Mouse (Mus musculus) liver, embryonic 11.5 days (tissue): ENCODE measurements at regions not wholly inside any gene's neighbourhood (a gene's known extent, or its start where the extent isn't known, plus 50 kb on each side); places are given as distances from the start of the nearest gene placed in this dataset.

Experiments used
- ATAC-seq: fragments of 200-750 bp; cut with Nextera tagmentation; replicated peaks from 2 replicates; pipeline ENCODE4 v1.8.0; 2017; ENCODE audit warnings: moderate number of reproducible peaks, mild to moderate bottlenecking, moderate TSS enrichment, moderate library complexity; ENCODE audit not compliant: low FRiP score
- DNase-seq: peaks from one replicate; pipeline ENCODE4 v3.0.0-alpha.2; 2017; ENCODE audit warnings: low spot score
- H3K27ac ChIP-seq: fragments of 300-500 bp; sonication (generic); 2 replicates; pipeline ENCODE4 v1.5.1; 2014; ENCODE audit warnings: mild to moderate bottlenecking, low read depth, low read length, control low read depth
- H3K27me3 ChIP-seq: fragments of 300-500 bp; sonication (generic); replicated peaks from 2 replicates; pipeline ENCODE4 v1.6.1; 2014; ENCODE audit warnings: low read length, mixed read lengths; ENCODE audit not compliant: control insufficient read depth, insufficient read depth
- H3K36me3 ChIP-seq: fragments of 300-500 bp; sonication (generic); 2 replicates; pipeline ENCODE4 v1.6.1; 2014; ENCODE audit warnings: mild to moderate bottlenecking, low read length, moderate library complexity, mixed read lengths; ENCODE audit not compliant: control insufficient read depth, insufficient read depth
- H3K4me1 ChIP-seq: fragments of 300-500 bp; sonication (generic); replicated peaks from 2 replicates; pipeline ENCODE4 v1.6.1; 2014; ENCODE audit warnings: low read length, mixed read lengths; ENCODE audit not compliant: control insufficient read depth, insufficient read depth
- H3K4me2 ChIP-seq: fragments of 300-500 bp; sonication (generic); 2 replicates; pipeline ENCODE4 v1.6.1; 2014; ENCODE audit warnings: mild to moderate bottlenecking, control low read depth, moderate library complexity
- H3K4me3 ChIP-seq: fragments of 300-500 bp; sonication (generic); 2 replicates; pipeline ENCODE4 v1.5.1; 2014; ENCODE audit warnings: low read depth, low read length, control low read depth
- H3K9ac ChIP-seq: fragments of 300-500 bp; sonication (generic); 2 replicates; pipeline ENCODE4 v1.6.1; 2014; ENCODE audit warnings: low read depth, low read length, control low read depth
- H3K9me3 ChIP-seq: fragments of 300-500 bp; sonication (generic); 2 replicates; pipeline ENCODE4 v1.6.1; 2016; ENCODE audit warnings: low read length, inconsistent platforms, mixed read lengths; ENCODE audit not compliant: control insufficient read depth
- whole genome bisulfite sequencing: fragments of 180-500 bp; shearing (Covaris S2); extraction: QIAGEN DNeasy Blood & Tissue Kit; methylation state at CpG from one replicate; pipeline ENCODE4 v1.1.7; 2014; 5-methylcytosine and 5-hydroxymethylcytosine counted together

DNA sequence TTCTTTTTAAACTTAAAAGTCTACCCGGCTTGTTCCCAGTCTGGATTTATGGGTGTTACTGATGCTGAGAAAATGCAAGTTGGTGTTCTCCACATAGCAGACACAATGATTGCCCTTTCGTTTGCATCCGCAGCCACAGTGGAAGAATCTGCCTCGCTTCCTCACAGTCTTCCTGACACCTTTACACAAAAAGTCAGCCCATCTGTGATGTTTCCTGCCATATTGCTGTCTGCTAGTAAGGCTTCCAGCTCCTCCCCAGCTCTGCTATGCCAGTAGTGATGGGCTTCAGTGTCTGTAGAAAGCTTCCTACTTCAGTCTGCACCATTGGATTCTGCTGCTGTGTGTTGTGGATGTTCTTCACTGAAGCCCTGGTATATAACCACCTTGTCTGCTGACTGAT, 441.8 kb upstream of the Cwc22 start:
- H3K27ac ChIP-seq = no peak overlapping the region
- no peak for DNase-seq
- H3K9ac ChIP-seq = no peak overlapping the region
- H3K27me3 ChIP-seq = no peaks in the 10 kb centered on the region
- H3K4me1 ChIP-seq = no peaks in the 10 kb centered on the region
- 67% methylated on average over 4 of the region's 4 CpGs for WGBS
- no peaks in the 10 kb centered on the region for H3K9me3 ChIP-seq
- ATAC-seq = no peak
- no peak overlapping the region for H3K4me2 ChIP-seq
- H3K4me3 ChIP-seq = no peak overlapping the region
- H3K36me3 ChIP-seq = no peaks in the 10 kb centered on the region

DNA sequence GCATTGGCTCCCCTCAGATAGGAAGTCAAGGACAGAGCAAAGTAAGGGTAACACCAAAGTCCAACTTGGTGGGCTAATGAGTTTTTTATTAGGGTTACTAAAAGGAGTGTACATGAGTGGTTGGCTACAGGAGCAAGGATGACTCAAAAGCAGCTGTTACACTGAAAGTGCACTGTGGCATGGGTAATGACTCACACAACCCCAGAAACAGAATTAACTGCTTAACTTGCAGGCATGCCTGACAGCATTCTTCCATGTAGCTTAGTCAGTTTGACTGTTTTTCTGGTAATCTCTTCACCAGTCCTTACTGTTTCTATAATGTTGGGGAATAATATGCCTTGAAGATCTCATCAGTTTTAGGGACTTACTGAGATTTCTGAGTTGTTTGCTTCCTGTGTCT, 435.1 kb upstream of the Cwc22 start:
- H3K4me3 ChIP-seq = no peak overlapping the region
- DNase-seq = no peak

DNA sequence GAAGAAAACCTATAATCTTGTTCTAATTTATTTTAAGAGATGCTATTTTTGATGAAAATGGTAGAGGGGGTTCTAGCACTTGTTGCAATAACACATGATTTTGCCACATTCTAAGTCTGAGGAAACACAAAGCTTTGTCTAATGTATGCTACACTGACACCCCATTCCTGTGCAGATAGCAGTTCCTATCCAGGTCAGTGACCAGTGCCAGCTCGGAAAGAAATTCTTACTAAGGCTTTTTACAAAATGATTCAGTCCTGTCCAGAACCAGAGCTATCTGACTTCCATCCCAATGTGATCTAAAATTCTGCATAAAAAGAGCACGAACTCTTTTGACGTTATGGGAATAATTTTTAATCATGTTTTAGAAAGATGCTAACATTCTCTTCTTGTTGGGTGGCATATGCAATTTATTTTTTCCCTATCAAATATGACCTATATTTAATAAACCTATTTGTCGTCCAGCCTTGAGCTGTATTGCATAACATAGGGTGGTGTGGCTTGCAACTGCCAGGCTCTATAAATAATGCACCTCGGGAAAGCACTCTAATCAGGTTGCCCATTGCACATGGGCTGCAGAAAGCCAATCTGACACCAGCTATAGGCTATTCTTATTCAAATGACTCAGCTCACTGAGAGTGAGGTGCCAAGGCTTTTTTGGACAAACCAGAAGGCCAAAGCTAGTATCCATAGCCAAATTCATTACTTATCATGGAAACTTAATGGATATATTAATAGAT, 385.7 kb upstream of the Cwc22 start:
- Histone ChIP-seq H3K9me3 (no peaks in the 10 kb centered on the region), H3K27me3 (no peaks in the 10 kb centered on the region), H3K36me3 (no peaks in the 10 kb centered on the region), H3K4me3 (no peak overlapping the region), H3K4me1 (no peaks in the 10 kb centered on the region), H3K9ac (no peak overlapping the region), H3K27ac (no peak overlapping the region), H3K4me2 (no peak overlapping the region)
- 77% methylated on average over 5 of the region's 5 CpGs for WGBS
- DNase-seq (no peak), ATAC-seq (no peak)

More for the DNA sequence above, 435.1 kb upstream of the Cwc22 start:
- H3K9ac ChIP-seq = no peak overlapping the region
- ATAC-seq = no peak
- H3K27me3 ChIP-seq = no peaks in the 10 kb centered on the region
- no peak overlapping the region for H3K4me2 ChIP-seq
- no peaks in the 10 kb centered on the region for H3K9me3 ChIP-seq
- no peaks in the 10 kb centered on the region for H3K36me3 ChIP-seq
- no peak overlapping the region for H3K27ac ChIP-seq
- no peaks in the 10 kb centered on the region for H3K4me1 ChIP-seq

DNA sequence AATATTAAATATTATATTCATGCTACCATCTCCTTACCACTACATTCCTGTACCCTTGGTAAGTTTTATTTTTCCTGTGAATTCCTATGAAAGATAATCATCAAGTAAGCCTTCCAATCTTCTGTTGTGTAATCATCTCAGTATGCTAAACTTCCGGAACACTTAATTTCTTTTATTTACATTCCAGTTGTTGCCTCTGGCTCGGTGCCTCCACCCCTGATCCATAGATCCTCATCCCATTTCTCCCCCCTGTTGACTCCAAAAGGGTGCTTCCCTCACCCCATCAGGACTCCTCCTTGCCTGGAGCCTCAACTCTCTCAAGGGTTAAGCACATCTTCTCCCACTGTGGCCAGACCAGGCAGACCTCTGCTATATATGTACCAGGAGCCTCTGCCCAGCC, 379.9 kb upstream of the Cwc22 start:
- DNase-seq (no peak), ATAC-seq (no peak)
- H3K27ac ChIP-seq = no peak overlapping the region
- no peaks in the 10 kb centered on the region for H3K4me1 ChIP-seq
- WGBS = 78% methylated on average over 2 of the region's 2 CpGs
- no peak overlapping the region for H3K4me2 ChIP-seq
- H3K9ac ChIP-seq = no peak overlapping the region
- no peaks in the 10 kb centered on the region for H3K9me3 ChIP-seq
- no peak overlapping the region for H3K4me3 ChIP-seq
- H3K36me3 ChIP-seq = no peaks in the 10 kb centered on the region
- no peaks in the 10 kb centered on the region for H3K27me3 ChIP-seq

DNA sequence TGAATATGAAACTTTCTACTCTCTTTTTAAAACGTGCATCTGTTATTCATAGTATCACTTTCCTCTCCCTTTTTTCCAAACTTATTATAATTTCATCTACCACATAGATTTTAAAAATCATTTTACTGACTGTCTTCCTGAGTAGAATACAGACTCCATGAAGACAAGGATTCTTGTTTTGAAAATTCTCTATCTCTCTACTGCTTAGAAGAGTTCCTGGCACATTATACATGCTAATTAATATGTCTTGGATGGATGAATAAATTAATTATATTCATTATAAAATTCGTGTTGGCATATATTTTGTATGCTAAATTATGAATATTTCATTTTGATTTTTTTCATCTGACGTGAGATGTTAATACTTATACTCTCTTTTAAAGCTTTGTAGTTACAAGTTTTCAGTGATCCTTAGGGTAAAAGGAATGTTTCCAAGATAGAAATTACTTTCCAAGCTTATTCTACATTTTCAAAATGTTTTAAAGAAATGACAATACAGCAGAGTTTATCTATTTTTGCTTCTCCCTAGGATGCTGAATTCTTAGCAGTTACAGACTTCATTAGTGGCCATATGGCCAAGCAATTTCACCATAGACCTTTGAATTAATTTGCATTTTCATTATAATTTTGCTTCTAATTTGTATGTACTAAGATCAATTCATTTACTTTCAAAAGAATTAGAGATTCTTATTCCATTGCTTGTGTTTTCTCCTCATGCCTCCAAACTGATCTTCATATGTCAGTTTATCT, 376.2 kb upstream of the Cwc22 start:
- Histone ChIP-seq H3K4me3 (no peak overlapping the region), H3K9me3 (no peaks in the 10 kb centered on the region), H3K36me3 (no peaks in the 10 kb centered on the region), H3K9ac (no peak overlapping the region), H3K4me2 (no peak overlapping the region), H3K27ac (no peak overlapping the region), H3K27me3 (no peaks in the 10 kb centered on the region), H3K4me1 (no peaks in the 10 kb centered on the region)
- no peak for DNase-seq
- 61% methylated on average over 3 of the region's 3 CpGs for WGBS
- ATAC-seq = no peak

DNA sequence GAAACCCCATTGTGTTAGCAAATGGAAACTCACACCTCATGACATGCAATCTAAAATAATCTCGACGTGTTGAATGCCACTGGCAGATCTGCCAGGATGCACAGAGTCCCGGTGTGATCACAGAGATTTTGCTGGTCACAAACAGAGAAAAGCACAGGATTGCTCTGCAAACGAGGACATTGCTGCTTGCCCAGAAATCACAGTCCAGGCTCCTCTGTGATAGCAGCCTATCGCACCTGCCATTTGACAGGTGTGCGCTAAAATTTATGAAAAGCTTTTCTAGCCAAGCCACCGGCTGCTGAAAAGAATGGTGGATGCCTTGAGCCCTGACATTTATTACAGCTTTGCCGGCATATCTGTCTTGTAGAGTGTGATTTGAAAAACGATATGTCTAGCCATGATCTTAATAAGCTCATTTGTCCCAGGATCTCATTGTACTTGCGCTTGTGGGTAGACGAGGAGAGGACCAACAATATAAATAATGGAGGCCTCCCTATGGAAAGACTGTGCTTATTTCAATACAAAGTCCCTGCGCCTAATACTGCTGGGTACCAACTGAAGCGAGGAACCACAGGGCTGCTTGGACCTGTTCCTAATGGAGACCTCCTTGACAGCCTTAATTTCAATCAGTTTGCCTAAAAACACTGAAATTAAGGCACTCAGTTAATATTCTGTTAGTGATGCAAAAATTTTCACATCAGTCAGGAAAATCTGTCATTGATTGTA, 365.8 kb upstream of the Cwc22 start:
- Histone ChIP-seq H3K4me3 (no peak overlapping the region), H3K4me2 (no peak overlapping the region), H3K36me3 (no peaks in the 10 kb centered on the region), H3K9me3 (no peaks in the 10 kb centered on the region), H3K9ac (no peak overlapping the region), H3K27me3 (no peaks in the 10 kb centered on the region), H3K27ac (no peak overlapping the region), H3K4me1 (no peaks in the 10 kb centered on the region)
- DNase-seq (no peak), ATAC-seq (no peak)
- WGBS = 79% methylated on average over 13 of the region's 13 CpGs

DNA sequence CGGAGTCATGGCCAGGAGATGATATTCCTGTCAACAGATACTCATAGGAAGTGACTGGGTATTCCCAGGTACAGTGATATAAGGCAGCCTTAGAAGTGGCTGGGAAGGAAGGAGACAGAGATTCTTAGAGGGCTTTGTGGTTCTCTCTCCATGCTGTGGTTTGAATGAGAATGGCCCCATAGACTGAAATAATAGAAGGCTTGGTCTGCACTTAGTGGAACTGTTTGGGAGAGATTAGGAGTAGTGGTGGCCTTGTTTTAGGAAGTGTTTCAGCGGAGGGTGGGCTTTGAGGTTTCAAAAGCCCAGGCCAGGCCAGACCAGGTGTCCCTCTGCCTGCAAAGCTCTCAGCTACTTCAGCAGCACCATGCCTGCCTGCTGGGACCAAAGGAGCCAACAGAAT, 363.2 kb upstream of the Cwc22 start:
- H3K9me3 ChIP-seq = no peaks in the 10 kb centered on the region
- ATAC-seq (no peak), DNase-seq (no peak)
- H3K27me3 ChIP-seq = no peaks in the 10 kb centered on the region
- no peak overlapping the region for H3K27ac ChIP-seq
- no peaks in the 10 kb centered on the region for H3K4me1 ChIP-seq
- no peaks in the 10 kb centered on the region for H3K36me3 ChIP-seq
- H3K4me2 ChIP-seq = no peak overlapping the region
- H3K9ac ChIP-seq = no peak overlapping the region
- WGBS = 67% methylated on average over 2 of the region's 2 CpGs
- no peak overlapping the region for H3K4me3 ChIP-seq

DNA sequence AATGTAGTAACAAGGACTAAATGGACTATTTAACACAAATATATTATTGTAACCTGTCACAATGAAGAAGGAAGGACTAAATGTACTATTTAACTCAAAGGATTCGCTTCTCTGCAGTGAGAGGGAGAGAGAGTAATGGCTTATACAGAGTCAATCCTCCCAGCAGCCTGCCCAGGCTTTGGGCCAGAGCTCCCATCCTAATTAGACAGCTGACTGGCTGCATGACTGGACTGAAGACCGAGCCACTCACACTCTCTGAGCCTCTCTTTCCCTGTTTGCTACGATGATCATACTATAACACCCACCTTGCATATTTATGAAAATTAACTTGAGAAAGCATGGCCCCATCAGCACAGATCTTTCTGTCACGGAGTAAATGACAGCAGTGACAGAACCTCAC, 360.7 kb upstream of the Cwc22 start:
- Histone ChIP-seq H3K27ac (no peak overlapping the region), H3K4me2 (no peak overlapping the region), H3K36me3 (no peaks in the 10 kb centered on the region), H3K9me3 (no peaks in the 10 kb centered on the region), H3K4me1 (no peaks in the 10 kb centered on the region), H3K4me3 (no peak overlapping the region), H3K27me3 (no peaks in the 10 kb centered on the region), H3K9ac (no peak overlapping the region)
- DNase-seq (no peak), ATAC-seq (no peak)
- 77% methylated on average over 4 of the region's 4 CpGs for WGBS
